Mouse (Mus musculus) frontal cortex, adult 2 months (tissue): ENCODE results near the gene Mrps27. TPM values are rescaled to one million over a fixed set of nuclear protein-coding genes. Genes with fewer than 3 reads are reported as not detected.

ENCODE experiments used
- DNase-seq, 2 experiments: peaks; one replicate each; pipeline ENCODE4 v3.0.0; 2022; ENCODE audit warnings: low spot score in 1 of 2; ENCODE audit errors: extremely low spot score in 1 of 2
- polyA plus RNA-seq: library from polyadenylated mRNA; depleted of rRNA; stranded (reverse); fragments of >200 nt; gene quantifications from 2 replicates; pipeline ENCODE4 v1.2.3, GENCODE M21; 2012; rRNA removed

The Mrps27 gene
- polyA plus RNA-seq, 1 experiment, result 33.5 TPM

GRCm38 (mm10) chr13:99459612-99460011, 115.0 kb downstream of the Mrps27 start:
- no peak for DNase-seq

DNA sequence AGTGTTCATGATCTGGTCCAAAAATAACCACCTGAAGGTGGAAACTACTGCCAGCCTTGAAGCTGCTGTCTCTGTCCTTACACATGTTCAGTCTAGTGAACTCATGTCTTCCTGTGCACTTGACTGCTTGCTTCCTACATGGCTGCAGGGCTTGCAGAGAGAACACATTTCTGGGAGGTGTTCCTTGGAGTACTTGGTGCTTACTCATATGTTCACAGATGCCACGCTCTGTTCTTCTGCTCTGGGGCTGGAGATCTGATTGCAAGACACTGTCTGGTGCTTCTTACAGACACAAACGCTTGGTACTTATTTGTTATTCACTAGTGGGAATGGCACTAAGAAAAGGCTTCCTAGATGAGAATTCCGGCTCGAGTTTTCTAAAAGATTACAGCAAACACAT, 117.3 kb downstream of the Mrps27 start:
- peak; percentile 37 to 53 for DNase-seq

DNA sequence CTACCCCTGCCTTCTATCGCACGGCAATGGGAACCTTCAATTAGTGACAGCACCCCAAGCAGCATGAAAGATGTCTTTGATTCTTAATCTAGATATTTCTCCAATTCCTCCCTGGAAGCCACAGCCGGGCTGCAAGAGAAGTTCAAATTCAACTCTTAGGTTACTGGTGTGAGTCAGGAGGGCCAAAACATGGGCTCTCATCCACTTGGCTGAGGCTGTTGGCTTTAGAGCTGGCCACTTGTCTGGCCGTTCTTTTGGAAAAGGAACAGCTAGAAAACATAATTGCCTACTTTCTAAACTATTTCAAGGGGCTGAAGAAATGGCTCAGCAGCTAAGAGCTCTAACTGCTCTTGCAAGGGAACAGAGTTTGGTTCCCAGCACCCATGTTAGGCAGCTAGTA, 120.0 kb downstream of the Mrps27 start:
- no peak for DNase-seq

Other genes with a start within 250 kb of the Mrps27 start
- gene Zfp366, start 160.0 kb upstream of the Mrps27 start, polyA plus RNA-seq, result 3.1 and 3.7 TPM in 2 replicates
- gene Ptcd2, start 81 bp upstream of the Mrps27 start, polyA plus RNA-seq, result 33.3 and 35.3 TPM in 2 replicates
- gene Map1b, start 171.8 kb downstream of the Mrps27 start, polyA plus RNA-seq, result 145 and 146 TPM in 2 replicates